ENCODE assay signal across 21 mouse cellular contexts in genomic region chr5:99590539-99590938, GRCm38 (mm10).
"Had no signal": no experiment of that assay in that cellular context is flagged by ENCODE, and none has a peak within 500 bp of the region (broad histone marks: within the 10 kb centered on the region; RNA-seq: fewer than 3 reads in every experiment).

No protein-coding gene starts in this region.

- H3K4me3 ChIP-seq: heart, embryonic 12.5 days; hindbrain, embryonic 13.5 days; hindbrain, embryonic 15.5 days; kidney, embryonic 15.5 days; limb, embryonic 12.5 days; liver, embryonic 13.5 days had no signal

- H3K9ac ChIP-seq: forebrain, postnatal 0 days; heart, embryonic 12.5 days; hindbrain, embryonic 13.5 days; hindbrain, embryonic 15.5 days; kidney, embryonic 15.5 days; limb, embryonic 12.5 days; liver, embryonic 13.5 days had no signal

- ATAC-seq: forebrain, postnatal 0 days; hindbrain, postnatal 0 days had no signal

- H3K9me3 ChIP-seq: hindbrain, embryonic 13.5 days; hindbrain, embryonic 15.5 days; kidney, embryonic 15.5 days; liver, embryonic 13.5 days had no signal

- H3K4me1 ChIP-seq: heart, embryonic 12.5 days; liver, embryonic 13.5 days had no signal

- DNase-seq: forebrain, postnatal 0 days; gastrocnemius, postnatal 14 days; gastrocnemius, postnatal 36 days; heart, adult 18-20 months; heart, postnatal 10 days; kidney, adult 11 months; kidney, adult 9 months; kidney, postnatal 14 days; kidney, postnatal 36 days; layer of hippocampus, adult 9-11 months; layer of hippocampus, postnatal 36 days; left cerebral cortex, postnatal 4 days; liver; liver, embryonic 13.5 days had no signal

- H3K27ac ChIP-seq: hindbrain, embryonic 15.5 days; hindbrain, postnatal 0 days; kidney, embryonic 15.5 days; kidney, postnatal 0 days; limb, embryonic 12.5 days; liver, embryonic 13.5 days had no signal

- H3K27me3 ChIP-seq: heart, embryonic 12.5 days; hindbrain, embryonic 13.5 days; hindbrain, embryonic 15.5 days; kidney, embryonic 15.5 days; liver, embryonic 13.5 days had no signal

- H3K4me2 ChIP-seq: heart, embryonic 12.5 days; hindbrain, embryonic 13.5 days; hindbrain, embryonic 15.5 days; kidney, embryonic 15.5 days; limb, embryonic 12.5 days; liver, embryonic 13.5 days had no signal

- H3K36me3 ChIP-seq: hindbrain, embryonic 13.5 days; hindbrain, embryonic 15.5 days; kidney, embryonic 15.5 days; limb, embryonic 12.5 days; liver, embryonic 13.5 days had no signal
